Mouse (Mus musculus): ENCODE measurements around the gene Zfp46.

The Zfp46 gene

DNA sequence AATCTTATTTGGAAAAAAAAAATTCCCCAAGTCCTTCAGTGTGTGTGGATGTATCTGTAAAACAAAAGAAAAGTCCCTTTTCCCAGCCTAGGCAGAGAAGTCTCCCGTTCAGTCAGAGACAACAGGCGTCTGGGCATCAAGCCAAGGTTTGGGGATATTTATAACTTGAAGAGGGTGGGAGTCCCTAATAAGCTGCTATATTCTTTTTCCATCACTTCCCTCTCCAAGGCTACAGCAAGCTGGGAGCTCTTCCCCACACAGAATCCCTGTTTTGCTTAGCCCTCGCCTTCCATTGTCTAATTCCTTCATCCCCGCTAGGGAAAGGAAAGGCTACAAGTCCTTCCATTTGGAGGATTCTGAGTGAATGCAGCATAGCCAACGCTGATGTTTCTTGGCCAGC, at the start of gene Zfp46:
Gene Zfp46, plus strand, starts transcription at position 229 of the 400 bp plus-strand sequence.
- TF ChIP-seq POU5F1 (IDR thresholded peaks at IDR 0.05; ENCODE audit: borderline replicate concordance, low read length) (no peak), CTCF (conservative IDR thresholded peaks at IDR 0.05; ENCODE audit: low read length) (no peak), NANOG (IDR thresholded peaks at IDR 0.05; ENCODE audit: borderline replicate concordance, low read length) (no peak)
- Histone ChIP-seq H3K36me3 (ENCODE audit: insufficient read depth, low read length) (peaks cover 24% of the 10 kb centered on the region), H3K4me3 (replicated peaks; ENCODE audit: low read length) (peak within 1 kb of the TSS; percentile 86), H3K27me3 (ENCODE audit: insufficient read depth, low read length) (peaks cover 8% of the 10 kb centered on the region), H3K4me1 (replicated peaks; ENCODE audit: low read depth, low read length) (peaks cover 51% of the 10 kb centered on the region), H3K9me3 (ENCODE audit: low read length) (no peaks in the 10 kb centered on the region; the same call in 1 of the 2 replicates)

DNA sequence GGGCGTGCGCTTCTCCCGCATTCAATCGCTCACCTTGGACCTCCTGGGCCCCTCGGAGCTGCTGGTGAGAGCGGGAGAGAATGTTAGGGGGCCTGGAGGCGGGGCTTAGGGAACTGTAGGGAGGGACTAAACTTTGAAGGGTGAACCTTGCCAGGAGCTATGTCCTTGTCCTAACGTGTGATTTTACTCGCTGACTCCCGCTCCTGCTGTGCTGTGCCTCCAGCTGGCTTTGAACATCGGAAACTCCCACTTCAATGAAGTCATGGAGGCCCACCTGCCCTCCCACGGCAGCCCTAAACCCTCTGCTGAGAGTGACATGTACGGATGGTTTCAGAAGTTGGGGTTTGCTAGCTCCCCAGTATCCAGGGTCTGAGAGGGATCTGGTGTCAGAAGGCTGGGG, 45.8 kb upstream of the Zfp46 start:
- Histone ChIP-seq H3K27me3 (ENCODE audit: insufficient read depth, low read length) (no peaks in the 10 kb centered on the region), H3K36me3 (ENCODE audit: insufficient read depth, low read length) (peaks cover 82% of the 10 kb centered on the region), H3K9me3 (ENCODE audit: low read length) (peaks cover 7% of the 10 kb centered on the region), H3K4me3 (replicated peaks; ENCODE audit: low read length) (no peak overlapping the region), H3K4me1 (replicated peaks; ENCODE audit: low read depth, low read length) (peaks cover 60% of the 10 kb centered on the region)
- TF ChIP-seq CTCF (conservative IDR thresholded peaks at IDR 0.05; ENCODE audit: low read length), result no peak
- TF ChIP-seq POU5F1 (IDR thresholded peaks at IDR 0.05; ENCODE audit: borderline replicate concordance, low read length), result no peak
- no peak for TF ChIP-seq NANOG (IDR thresholded peaks at IDR 0.05; ENCODE audit: borderline replicate concordance, low read length)

DNA sequence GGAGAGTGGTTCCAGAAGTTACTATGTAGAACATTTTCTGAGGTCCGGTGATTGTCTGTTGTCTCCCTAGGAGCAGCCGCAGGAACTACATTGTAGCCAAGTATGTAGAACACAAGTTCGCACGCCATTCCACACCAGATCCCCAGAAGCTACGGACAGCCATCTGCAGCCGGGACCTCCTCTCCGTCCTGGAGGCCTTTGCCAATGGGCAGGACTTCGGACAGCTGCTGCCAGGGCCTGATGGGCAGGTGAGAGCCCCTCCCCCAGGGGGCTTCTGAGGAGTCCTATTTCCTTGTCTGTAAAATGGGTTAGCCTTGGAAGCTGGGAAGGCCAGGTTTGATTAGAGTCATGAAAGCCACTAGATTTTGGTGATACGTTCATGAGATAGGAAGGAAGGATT, 45.4 kb upstream of the Zfp46 start:
- Histone ChIP-seq H3K36me3 (ENCODE audit: insufficient read depth, low read length) (peaks cover 82% of the 10 kb centered on the region), H3K4me3 (replicated peaks; ENCODE audit: low read length) (no peak overlapping the region), H3K27me3 (ENCODE audit: insufficient read depth, low read length) (no peaks in the 10 kb centered on the region), H3K4me1 (replicated peaks; ENCODE audit: low read depth, low read length) (peaks cover 61% of the 10 kb centered on the region), H3K9me3 (ENCODE audit: low read length) (peaks cover 7% of the 10 kb centered on the region)
- TF ChIP-seq POU5F1 (IDR thresholded peaks at IDR 0.05; ENCODE audit: borderline replicate concordance, low read length) (no peak), CTCF (conservative IDR thresholded peaks at IDR 0.05; ENCODE audit: low read length) (no peak), NANOG (IDR thresholded peaks at IDR 0.05; ENCODE audit: borderline replicate concordance, low read length) (no peak)

DNA sequence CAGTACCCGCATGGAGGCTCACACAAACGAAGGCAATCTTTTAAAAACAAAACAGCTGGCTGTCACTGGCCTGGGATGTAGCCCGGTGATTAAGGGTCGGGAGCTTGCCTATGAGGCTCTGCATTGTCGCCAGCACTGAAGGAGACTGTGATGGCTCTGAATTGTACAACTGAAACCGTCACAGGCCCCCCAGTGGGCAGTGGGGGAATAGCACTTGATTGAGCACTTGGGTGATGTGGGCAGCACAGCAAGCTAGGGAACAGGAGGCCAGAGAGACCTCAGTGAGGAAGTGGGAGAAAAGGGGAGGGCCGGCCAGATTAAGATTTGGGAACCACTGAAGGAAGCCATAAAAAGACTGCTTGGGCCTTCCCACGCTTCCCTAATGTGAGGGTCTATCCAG, 44.9 kb upstream of the Zfp46 start:
- peak; percentile 65 for TF ChIP-seq CTCF (conservative IDR thresholded peaks at IDR 0.05; ENCODE audit: low read length)
- no peak for TF ChIP-seq NANOG (IDR thresholded peaks at IDR 0.05; ENCODE audit: borderline replicate concordance, low read length)
- H3K4me3 ChIP-seq (replicated peaks; ENCODE audit: low read length), result 0 out of 2 replicates have a peak overlapping the region, but pooled peaks have one; percentile 37
- H3K9me3 ChIP-seq (ENCODE audit: low read length), result peaks cover 7% of the 10 kb centered on the region
- no peaks in the 10 kb centered on the region for H3K27me3 ChIP-seq (ENCODE audit: insufficient read depth, low read length)
- peaks cover 63% of the 10 kb centered on the region for H3K4me1 ChIP-seq (replicated peaks; ENCODE audit: low read depth, low read length)
- H3K36me3 ChIP-seq (ENCODE audit: insufficient read depth, low read length), result peaks cover 82% of the 10 kb centered on the region

DNA sequence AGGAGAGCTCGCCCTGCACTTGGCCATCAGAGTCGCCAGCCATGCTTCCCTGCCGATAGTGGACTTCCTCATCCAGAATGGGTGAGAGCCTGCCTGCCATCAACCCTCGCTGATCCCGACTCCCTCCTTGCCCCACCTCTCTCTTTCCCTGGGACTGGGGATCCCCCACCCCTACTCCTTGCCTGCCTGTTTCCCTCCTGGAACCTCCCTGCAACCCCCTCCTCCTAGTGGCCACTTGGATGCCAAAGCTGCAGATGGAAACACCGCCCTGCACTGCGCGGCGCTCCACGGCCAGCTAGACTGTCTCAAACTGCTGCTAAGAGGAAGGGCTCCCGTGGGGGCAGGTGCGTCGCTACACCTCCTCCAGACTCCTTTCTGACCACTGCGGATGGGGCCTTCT, 44.4 kb upstream of the Zfp46 start:
- H3K4me3 ChIP-seq (replicated peaks; ENCODE audit: low read length), result 0 out of 2 replicates have a peak overlapping the region, but pooled peaks have one; percentile 37
- TF ChIP-seq CTCF (conservative IDR thresholded peaks at IDR 0.05; ENCODE audit: low read length) (no peak), NANOG (IDR thresholded peaks at IDR 0.05; ENCODE audit: borderline replicate concordance, low read length) (no peak), POU5F1 (IDR thresholded peaks at IDR 0.05; ENCODE audit: borderline replicate concordance, low read length) (no peak)
- peaks cover 68% of the 10 kb centered on the region for H3K4me1 ChIP-seq (replicated peaks; ENCODE audit: low read depth, low read length)
- peaks cover 83% of the 10 kb centered on the region for H3K36me3 ChIP-seq (ENCODE audit: insufficient read depth, low read length)
- H3K27me3 ChIP-seq (ENCODE audit: insufficient read depth, low read length), result no peaks in the 10 kb centered on the region
- H3K9me3 ChIP-seq (ENCODE audit: low read length), result peaks cover 7% of the 10 kb centered on the region

DNA sequence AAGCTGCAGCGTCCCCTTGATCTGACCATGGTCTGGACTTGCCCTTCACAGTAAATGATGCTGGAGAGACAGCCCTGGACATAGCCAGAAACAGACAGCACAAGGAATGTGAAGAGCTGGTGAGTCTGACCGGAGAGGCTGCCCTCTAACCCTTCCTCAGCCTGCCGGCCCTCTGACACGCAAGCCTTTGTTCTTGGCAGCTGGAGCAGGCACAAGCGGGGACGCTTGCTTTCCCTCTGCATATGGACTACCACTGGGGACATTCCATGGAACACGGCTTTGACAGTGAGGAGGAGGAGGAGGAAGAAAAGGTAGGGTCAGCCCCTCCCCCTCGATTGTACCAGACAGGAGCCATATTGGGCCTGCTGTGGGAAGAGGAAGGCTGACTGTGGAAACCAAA, 43.5 kb upstream of the Zfp46 start:
- Histone ChIP-seq H3K4me3 (replicated peaks; ENCODE audit: low read length) (no peak overlapping the region), H3K4me1 (replicated peaks; ENCODE audit: low read depth, low read length) (peaks cover 76% of the 10 kb centered on the region), H3K36me3 (ENCODE audit: insufficient read depth, low read length) (peaks cover 83% of the 10 kb centered on the region), H3K9me3 (ENCODE audit: low read length) (peaks cover 7% of the 10 kb centered on the region), H3K27me3 (ENCODE audit: insufficient read depth, low read length) (no peaks in the 10 kb centered on the region)
- TF ChIP-seq NANOG (IDR thresholded peaks at IDR 0.05; ENCODE audit: borderline replicate concordance, low read length) (no peak), CTCF (conservative IDR thresholded peaks at IDR 0.05; ENCODE audit: low read length) (no peak), POU5F1 (IDR thresholded peaks at IDR 0.05; ENCODE audit: borderline replicate concordance, low read length) (no peak)

DNA sequence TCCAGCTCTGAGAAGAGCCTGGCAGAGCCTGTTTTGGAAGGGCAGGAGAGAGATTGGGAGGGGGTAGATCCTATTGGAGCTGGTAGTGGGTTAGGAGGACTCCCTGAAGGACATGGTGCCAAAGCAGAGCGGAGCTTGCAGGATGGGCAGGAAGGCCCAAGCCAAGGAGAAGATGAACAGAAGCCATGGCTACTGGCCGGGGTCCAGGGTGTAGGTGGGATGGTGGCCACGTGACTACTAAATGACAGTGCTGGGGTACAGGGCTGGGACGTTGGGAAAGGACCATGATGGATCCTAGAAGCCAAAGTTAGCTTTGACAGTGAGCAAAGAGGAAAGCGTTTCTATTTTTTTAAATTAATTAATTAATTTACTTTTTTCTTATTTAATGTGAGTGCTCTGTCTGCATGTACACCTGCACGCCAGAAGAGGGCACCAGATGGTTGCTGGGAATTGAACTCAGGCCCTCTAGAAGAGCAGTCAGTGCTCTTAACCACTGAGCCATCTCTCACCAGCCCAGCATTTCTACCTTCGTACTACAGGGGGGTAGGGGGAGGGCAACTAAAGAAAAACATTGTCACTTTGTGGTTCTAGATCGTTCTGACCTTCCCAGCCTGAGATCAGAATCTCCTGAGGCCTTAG, 42.3 kb upstream of the Zfp46 start:
- H3K9me3 ChIP-seq (ENCODE audit: low read length), result peaks cover 7% of the 10 kb centered on the region
- no peak for TF ChIP-seq NANOG (IDR thresholded peaks at IDR 0.05; ENCODE audit: borderline replicate concordance, low read length)
- TF ChIP-seq CTCF (conservative IDR thresholded peaks at IDR 0.05; ENCODE audit: low read length), result peak; percentile 66
- peaks cover 72% of the 10 kb centered on the region for H3K36me3 ChIP-seq (ENCODE audit: insufficient read depth, low read length)
- no peaks in the 10 kb centered on the region for H3K27me3 ChIP-seq (ENCODE audit: insufficient read depth, low read length)
- no peak overlapping the region for H3K4me3 ChIP-seq (replicated peaks; ENCODE audit: low read length)
- H3K4me1 ChIP-seq (replicated peaks; ENCODE audit: low read depth, low read length), result peaks cover 82% of the 10 kb centered on the region

DNA sequence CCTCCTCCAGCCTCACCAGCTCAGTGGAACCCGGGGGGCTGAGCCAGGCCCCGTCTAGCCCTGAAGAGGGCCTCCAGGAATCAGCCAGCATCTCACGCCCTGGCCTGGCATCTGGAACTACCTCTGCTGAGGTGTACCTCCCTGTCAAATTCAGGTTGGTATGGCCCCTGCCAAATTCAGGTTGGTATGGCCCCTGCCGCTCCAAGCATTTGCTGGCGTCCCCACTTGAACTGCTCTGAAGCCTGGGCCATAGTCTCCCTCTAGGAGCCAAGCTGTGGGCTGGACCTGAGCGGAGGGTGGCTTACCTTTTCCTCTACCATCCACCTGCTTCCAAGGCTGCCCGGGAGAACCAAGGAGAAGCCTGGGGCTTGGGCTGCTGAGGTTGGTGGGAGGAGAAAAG, 41.8 kb upstream of the Zfp46 start:
- Histone ChIP-seq H3K4me3 (replicated peaks; ENCODE audit: low read length) (0 out of 2 replicates have a peak overlapping the region, but pooled peaks have one; percentile 14), H3K4me1 (replicated peaks; ENCODE audit: low read depth, low read length) (peaks cover 81% of the 10 kb centered on the region), H3K27me3 (ENCODE audit: insufficient read depth, low read length) (no peaks in the 10 kb centered on the region), H3K36me3 (ENCODE audit: insufficient read depth, low read length) (peaks cover 68% of the 10 kb centered on the region), H3K9me3 (ENCODE audit: low read length) (peaks cover 7% of the 10 kb centered on the region)
- TF ChIP-seq POU5F1 (IDR thresholded peaks at IDR 0.05; ENCODE audit: borderline replicate concordance, low read length) (no peak), NANOG (IDR thresholded peaks at IDR 0.05; ENCODE audit: borderline replicate concordance, low read length) (no peak), CTCF (conservative IDR thresholded peaks at IDR 0.05; ENCODE audit: low read length) (no peak)

DNA sequence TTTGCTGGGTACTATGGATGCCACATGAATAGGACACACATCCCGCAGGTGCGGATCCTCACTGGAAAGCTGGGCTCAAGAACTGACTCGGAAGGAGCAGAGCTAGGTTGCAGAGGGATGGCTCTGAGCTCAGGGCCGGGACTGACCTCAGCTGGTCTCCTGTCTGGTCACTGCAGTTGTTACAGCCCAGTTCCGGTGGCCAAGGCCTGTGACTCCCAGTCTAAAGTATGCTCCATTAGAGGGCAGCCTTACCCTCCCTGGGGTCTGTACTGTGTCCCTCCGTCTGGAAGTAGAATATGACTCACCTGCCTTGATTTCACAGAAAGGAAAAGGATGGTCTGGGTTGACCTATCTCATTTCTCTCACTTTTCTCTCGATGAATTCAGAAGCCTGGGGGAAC, 40.3 kb upstream of the Zfp46 start:
- Histone ChIP-seq H3K27me3 (ENCODE audit: insufficient read depth, low read length) (no peaks in the 10 kb centered on the region), H3K9me3 (ENCODE audit: low read length) (peaks cover 1% of the 10 kb centered on the region), H3K4me1 (replicated peaks; ENCODE audit: low read depth, low read length) (peaks cover 71% of the 10 kb centered on the region), H3K4me3 (replicated peaks; ENCODE audit: low read length) (no peak overlapping the region), H3K36me3 (ENCODE audit: insufficient read depth, low read length) (peaks cover 54% of the 10 kb centered on the region)
- TF ChIP-seq CTCF (conservative IDR thresholded peaks at IDR 0.05; ENCODE audit: low read length) (no peak), POU5F1 (IDR thresholded peaks at IDR 0.05; ENCODE audit: borderline replicate concordance, low read length) (no peak), NANOG (IDR thresholded peaks at IDR 0.05; ENCODE audit: borderline replicate concordance, low read length) (no peak)

Data from E14TG2a.4 (cell line).